Mouse (Mus musculus): ENCODE measurements around the gene BC004004.
"Not testable (repeated sequence)": the region's sequence is repeated elsewhere in the genome, so short reads cannot be mapped to it uniquely, and the experiment has no call there.

The BC004004 gene

DNA sequence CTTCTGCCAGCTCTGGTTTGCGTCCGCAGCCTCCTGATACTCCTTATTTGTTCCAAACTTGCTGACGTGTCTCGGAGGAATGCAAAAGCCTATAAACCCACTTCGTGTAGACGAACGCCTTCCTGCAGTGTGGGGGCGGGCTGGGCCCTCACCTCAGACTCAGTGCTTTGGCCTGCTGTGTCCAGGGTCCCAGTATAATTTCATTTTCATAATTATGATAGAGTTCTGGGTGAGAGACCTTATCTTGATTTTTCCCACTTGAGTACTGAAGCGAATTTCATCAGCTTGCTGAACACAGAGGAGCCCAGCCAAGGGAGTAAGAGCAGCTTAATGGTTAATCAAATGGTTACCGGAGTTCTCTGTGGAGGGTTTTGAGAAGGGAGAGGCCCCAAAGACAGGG, 28.7 kb downstream of the BC004004 start:
- in situ Hi-C loops (cut with MboI, MseI) = no loop called here

DNA sequence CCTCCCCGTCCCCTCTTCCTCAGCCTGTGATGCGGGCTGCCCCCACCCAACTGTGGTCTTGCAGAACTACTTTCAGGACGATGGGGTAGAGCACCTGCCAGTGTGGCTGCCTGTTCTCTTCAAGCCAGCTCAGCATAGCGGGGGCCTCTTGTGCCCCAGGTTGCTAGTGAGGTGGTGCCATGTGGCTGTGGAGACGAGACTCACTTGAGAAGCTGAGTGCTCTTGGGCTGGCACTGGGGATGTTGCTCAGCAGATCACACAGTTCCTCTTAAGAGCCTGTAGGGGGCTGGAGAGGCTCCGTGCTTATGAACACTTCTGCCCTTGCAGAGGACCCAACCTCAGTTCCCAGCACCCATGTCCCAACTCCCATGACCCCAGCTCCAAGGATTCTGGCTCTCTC, 29.2 kb downstream of the BC004004 start:
- in situ Hi-C loops (cut with MboI, MseI) = no loop called here

DNA sequence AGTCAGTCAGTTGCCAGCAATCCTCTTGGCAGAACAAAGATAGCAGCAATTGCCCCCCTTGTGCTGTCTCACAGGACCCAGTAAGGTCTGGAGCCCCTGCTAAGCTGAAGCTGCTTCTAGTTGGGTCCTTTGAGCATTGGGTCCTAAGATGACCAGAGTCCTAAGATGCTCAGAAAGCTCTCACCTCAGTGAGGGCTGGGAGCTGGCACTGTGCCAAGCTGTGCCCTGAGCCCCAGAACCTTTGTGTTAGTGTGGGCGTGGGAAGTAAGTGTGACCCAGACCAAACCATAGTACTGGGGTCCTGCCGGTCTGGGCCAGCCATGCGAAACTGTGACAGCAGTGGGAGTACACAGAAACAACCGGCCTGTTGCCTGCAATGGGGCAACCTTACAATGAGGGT, 30.7 kb downstream of the BC004004 start:
- in situ Hi-C loops (cut with MboI, MseI) = no loop called here

DNA sequence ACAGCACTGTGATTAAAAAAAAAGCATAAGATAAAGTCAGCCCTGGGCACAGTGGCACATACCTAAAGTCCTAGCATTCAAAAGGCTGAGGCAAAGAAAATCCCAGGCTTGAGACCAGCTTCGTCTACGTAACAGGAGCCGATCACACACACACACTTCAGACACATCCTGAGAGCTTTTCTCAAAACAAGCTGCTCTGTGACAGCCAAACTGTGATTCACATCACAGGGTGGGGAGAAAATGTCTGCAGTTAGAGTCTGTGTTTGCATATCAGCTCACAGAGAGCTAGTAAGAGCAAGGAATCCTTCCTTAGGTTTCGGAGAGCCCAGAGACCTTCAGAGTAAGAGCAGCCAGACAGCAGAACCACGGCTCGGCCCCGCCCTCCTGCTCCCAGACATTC, 32.3 kb downstream of the BC004004 start:
- in situ Hi-C loops (cut with MboI, MseI) = no loop called here

DNA sequence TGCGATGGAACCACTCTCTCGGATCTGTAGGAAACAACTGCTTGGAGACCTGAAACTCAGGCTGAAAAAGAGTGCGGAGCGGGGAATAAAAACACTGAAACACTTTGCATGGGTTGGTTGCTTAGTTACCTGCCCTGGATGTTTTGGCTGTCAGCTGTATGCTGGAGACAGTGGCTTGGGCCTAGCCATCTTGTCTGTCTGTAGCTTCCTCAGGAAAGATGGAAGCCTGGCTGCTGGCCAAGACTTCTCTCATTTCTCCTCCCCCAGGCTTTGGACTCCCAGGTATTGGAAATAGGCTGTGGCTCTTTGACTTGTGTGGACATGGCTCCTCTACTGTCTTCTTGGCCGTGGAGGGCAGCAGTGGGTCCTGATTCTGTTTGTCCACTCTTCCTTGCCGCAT, 32.8 kb downstream of the BC004004 start:
- in situ Hi-C loops (cut with MboI, MseI) = no loop called here

GRCm38 (mm10) chr17:29302149-29302548, 33.6 kb downstream of the BC004004 start:
- in situ Hi-C loops (cut with MboI, MseI) = no loop called here

GRCm38 (mm10) chr17:29303087-29303486, 34.5 kb downstream of the BC004004 start:
- in situ Hi-C loops (cut with MboI, MseI) = no loop called here

GRCm38 (mm10) chr17:29303856-29304255, 35.3 kb downstream of the BC004004 start:
- in situ Hi-C loops (cut with MboI, MseI) = no loop called here

DNA sequence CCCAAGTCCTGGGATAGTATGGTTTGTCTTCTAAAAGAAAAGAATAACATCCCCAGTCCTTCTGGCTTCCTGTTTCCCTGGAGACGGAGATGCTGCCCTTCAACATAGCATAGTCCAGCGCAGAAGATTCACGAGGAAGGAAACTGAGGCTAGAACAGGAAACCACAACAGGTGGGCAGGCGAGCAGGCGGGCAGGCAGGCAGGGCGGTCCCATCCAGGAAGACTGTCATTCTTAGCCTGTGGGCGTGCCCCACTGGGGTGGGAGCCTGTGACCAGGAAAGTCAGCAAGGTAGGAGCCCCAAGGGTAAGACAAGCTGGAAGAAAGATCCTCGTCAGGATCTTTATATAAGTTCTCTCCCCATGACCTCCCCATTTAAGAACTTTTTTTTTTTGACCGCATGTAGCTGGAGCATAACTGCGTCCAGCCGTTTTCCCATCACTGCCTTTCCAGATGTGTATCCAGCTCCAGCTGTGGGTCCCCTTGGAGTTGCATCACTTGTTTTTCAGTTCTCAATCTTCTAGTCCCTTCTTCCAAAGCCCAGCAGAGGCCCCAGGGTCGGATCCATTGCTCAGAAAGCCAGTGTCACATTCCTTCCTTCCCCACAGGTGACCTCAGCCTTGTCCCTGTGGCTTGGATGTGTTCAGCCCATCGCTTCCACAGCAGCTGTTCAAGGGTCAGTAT, 35.9 kb downstream of the BC004004 start:
- in situ Hi-C loops (cut with MboI, MseI) = no loop called here

GRCm38 (mm10) chr17:29305058-29305806, 36.6 kb downstream of the BC004004 start:
- in situ Hi-C loops (cut with MboI, MseI) = no loop called here

- in situ Hi-C loops (cut with MboI, MseI) = no loop called here
These were observed 37.3 kb downstream of the BC004004 start for GRCm38 (mm10) chr17:29305871-29306270.

DNA sequence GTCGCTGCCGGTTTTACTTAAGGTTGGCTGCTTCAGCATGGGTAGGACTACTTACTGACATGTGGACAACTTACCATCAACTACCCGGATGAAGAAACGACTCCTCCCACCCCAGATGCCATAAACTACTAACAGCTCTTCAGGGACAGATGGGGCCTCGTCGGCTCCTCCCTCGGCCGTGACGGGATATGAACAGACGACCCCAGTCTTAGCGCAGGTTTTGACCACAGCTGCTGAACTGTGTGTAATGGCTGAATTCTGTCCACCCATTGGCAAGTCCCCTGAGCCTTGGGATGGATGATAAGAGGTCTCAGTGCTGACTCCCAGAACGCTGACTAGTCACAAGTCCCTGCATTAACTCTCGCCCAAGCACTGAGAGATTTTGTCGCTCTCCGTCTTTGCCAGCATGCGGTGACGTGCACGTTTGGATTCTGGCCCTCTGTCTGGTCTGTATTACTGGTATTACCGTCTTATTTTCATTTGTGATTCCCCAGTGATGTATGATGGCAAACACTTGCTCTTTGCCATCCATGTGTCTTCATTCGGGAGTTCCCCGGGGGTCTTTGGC, 41.6 kb downstream of the BC004004 start:
- in situ Hi-C loops (cut with MboI, MseI) = loop anchor here (5.0 kb wide), 1 partner anchor 712 kb away; no protein-coding TSS in a partner anchor

GRCm38 (mm10) chr17:29311602-29312001, 43.0 kb downstream of the BC004004 start:
- in situ Hi-C loops (cut with MboI, MseI) = loop anchor here (5.0 kb wide), 1 partner anchor 711 kb away; no protein-coding TSS in a partner anchor

DNA sequence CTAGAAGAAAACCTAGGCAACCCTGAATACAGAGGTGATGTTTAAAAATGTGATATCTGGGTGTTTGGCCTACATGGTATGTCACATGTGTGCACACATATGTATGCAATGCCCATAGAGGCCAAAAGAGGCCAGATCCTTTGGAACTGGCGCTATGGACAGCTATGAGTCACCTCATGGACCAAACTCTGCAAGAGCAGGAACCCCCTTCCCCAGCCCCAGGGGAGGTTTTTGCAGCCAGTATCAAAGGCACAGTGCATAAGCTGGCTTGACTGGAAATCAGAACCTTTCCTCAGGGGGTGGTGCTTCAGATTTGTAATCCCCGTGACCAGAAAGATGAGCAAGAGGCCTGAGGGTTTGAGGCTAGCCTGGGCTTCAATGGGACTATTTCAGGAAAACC, 43.5 kb downstream of the BC004004 start:
- in situ Hi-C loops (cut with MboI, MseI) = loop anchor here (5.0 kb wide), 1 partner anchor 710 kb away; no protein-coding TSS in a partner anchor

DNA sequence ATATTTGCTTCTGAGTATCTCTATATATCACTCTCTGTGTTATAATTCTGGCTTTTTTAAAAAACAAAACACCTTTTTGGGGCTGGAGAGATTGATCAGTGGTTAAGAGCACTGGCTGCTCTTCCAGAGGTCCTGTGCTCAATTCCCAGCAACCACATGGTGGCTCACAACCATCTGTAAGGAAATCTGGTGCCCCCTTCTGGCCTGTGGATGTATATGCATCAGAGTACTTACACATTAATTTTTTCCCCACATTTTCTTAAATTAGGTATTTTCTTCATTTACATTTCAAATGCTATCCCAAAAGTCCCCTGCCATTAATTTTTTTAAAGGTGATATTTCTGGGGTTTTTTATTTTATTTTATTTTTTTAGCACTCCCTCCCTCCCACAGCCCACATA, 44.7 kb downstream of the BC004004 start:
- in situ Hi-C loops (cut with MboI, MseI) = loop anchor here (5.0 kb wide), 1 partner anchor 709 kb away; no protein-coding TSS in a partner anchor

GRCm38 (mm10) chr17:29315672-29316465, 47.3 kb downstream of the BC004004 start:
- in situ Hi-C loops (cut with MboI, MseI) = no loop called here

GRCm38 (mm10) chr17:29316891-29317290, 48.3 kb downstream of the BC004004 start:
- in situ Hi-C loops (cut with MboI, MseI) = no loop called here

DNA sequence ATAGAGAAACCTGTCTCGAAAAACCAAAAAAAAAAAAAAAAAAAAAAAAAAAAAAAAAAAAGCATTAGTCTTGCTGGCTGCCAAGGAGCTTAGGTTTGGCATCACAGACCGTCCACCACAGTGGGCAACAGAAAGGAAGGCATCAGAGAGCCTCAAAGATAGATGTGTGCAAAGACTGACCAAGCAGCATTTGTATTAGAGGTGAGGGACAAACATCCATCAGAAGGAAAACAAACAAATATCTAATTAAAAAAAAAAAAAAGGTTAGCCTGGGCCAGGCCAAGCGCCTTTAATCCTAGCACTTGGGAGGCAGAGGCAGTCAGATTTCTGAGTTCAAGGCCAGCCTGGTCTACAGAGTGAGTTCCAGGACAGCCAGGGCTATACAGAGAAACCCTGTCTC, 48.8 kb downstream of the BC004004 start, which contains the start of gene Pi16:
Gene Pi16 (plus strand): TSS at position 301 of the 400 bp plus-strand sequence.
- in situ Hi-C loops (cut with MboI, MseI) = not testable (repeated sequence)

DNA sequence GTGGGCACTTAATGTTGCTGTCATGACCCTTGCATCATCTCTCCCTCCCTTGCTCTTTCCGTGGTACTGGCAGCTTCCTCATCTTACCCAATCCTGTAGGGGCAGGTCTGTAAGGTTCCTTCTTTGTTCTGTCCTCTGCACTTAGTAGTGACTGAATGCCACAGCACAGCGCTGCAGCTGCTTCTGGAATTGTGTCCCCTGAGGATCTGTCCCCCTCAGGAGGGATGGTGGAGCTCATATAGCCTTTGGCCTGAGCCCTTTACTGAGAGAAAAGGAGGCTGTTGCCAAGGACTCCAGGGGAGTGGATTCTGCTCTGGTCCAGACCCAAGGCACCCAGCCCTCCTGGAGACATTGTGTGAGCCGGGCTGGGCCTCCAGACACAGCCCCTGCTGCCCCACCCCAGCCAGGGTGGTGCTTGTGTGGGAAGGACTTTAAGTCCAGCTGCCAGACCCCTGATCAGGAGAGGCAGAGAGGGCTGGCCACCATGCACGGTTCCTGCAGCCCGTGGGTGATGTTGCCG, 50.2 kb downstream of the BC004004 start:
- in situ Hi-C loops (cut with MboI, MseI) = no loop called here

DNA sequence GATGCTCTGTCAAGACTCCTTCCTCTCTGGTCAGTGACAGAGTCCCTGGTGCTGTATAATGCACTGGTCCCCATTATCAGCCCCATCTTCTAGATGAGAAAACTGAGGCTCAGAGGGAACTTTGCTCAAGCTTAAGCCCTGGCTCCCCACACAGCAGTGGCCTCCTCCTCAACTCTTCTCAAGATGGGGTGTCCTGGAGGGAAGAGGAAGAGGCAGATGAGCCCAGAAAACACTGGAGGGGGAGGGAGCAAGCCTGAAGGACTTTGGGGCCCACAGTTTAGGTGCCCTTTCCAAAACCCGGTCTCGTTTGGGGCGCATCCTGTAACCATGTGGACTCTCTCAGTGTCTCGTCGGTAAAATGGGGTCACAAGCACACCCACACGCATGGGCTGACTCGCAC, 50.9 kb downstream of the BC004004 start:
- in situ Hi-C loops (cut with MboI, MseI) = no loop called here

GRCm38 (mm10) chr17:29319881-29320639, 51.5 kb downstream of the BC004004 start:
- in situ Hi-C loops (cut with MboI, MseI) = loop anchor here (10.0 kb wide), 1 partner anchor 345 kb away; no protein-coding TSS in a partner anchor
